Mouse (Mus musculus) liver, adult 2 months (tissue): ENCODE measurements around the gene Snx14. TPM values are rescaled to one million over a fixed set of nuclear protein-coding genes. Genes with fewer than 3 reads are reported as not detected.

Experiments used
- DNase-seq: peaks from one replicate; pipeline ENCODE4 v3.0.0-alpha.2; 2011; ENCODE audit warnings: low read depth, low spot score; ENCODE audit errors: extremely low read depth
- H3K27ac ChIP-seq: fragments of 200-500 bp; replicated peaks from 2 replicates; pipeline ENCODE4 v1.5.1; 2012; ENCODE audit warnings: low read depth, mild to moderate bottlenecking, control low read depth, inconsistent platforms, low read length; ENCODE audit not compliant: insufficient read depth
- H3K27me3 ChIP-seq: fragments of 200-500 bp; 2 replicates; pipeline ENCODE4 v1.6.1; 2012; ENCODE audit warnings: mild to moderate bottlenecking, moderate library complexity, low read length, inconsistent platforms; ENCODE audit not compliant: control insufficient read depth, insufficient read depth
- H3K36me3 ChIP-seq: fragments of 200-500 bp; 2 replicates; pipeline ENCODE4 v1.6.1; 2012; ENCODE audit warnings: low read length, inconsistent platforms; ENCODE audit not compliant: control insufficient read depth, insufficient read depth
- H3K4me1 ChIP-seq: fragments of 200-500 bp; 2 replicates; pipeline ENCODE4 v1.6.1; 2011; ENCODE audit warnings: low read length; ENCODE audit not compliant: control insufficient read depth, insufficient read depth
- H3K4me3 ChIP-seq: fragments of 200-500 bp; 2 replicates; pipeline ENCODE4 v1.5.1; 2011; ENCODE audit warnings: low read depth, mild to moderate bottlenecking, control low read depth, low read length, moderate library complexity; ENCODE audit not compliant: insufficient read depth
- H3K79me2 ChIP-seq: fragments of 200-500 bp; 2 replicates; pipeline ENCODE4 v1.6.1; 2012; ENCODE audit warnings: inconsistent platforms, mild to moderate bottlenecking, low read length, moderate library complexity; ENCODE audit not compliant: control insufficient read depth, insufficient read depth
- H3K9ac ChIP-seq: fragments of 200-500 bp; 2 replicates; pipeline ENCODE4 v1.6.1; 2012; ENCODE audit warnings: low read depth, mild to moderate bottlenecking, control low read depth, inconsistent platforms, low read length
- CTCF ChIP-seq: fragments of 200-500 bp; IDR thresholded peaks from 2 replicates; pipeline ENCODE4 v1.5.1; 2011; ENCODE audit warnings: low read depth, low read length, control low read depth
- POLR2A ChIP-seq: fragments of 200-500 bp; IDR thresholded peaks from 2 replicates; pipeline ENCODE4 v1.6.1; 2011; ENCODE audit warnings: low read length, control low read depth; ENCODE audit not compliant: insufficient read depth; ENCODE audit errors: extremely low read depth
- WGBS: fragments of 180-500 bp; shearing (Covaris S2); methylation state at CpG from one replicate; pipeline ENCODE4 v1.1.7; 2018; 5-methylcytosine and 5-hydroxymethylcytosine counted together
- polyA plus RNA-seq: library from polyadenylated mRNA; depleted of rRNA; stranded (reverse); fragments of >200 nt; gene quantifications from 2 replicates; pipeline ENCODE4 v1.2.3, GENCODE M21; 2012
- total RNA-seq: library from RNA; depleted of rRNA; stranded (reverse); fragments of >200 nt; gene quantifications from 2 replicates; pipeline ENCODE4 v1.2.3, GENCODE M21; 2014

Snx14 gene
- total and polyA plus RNA-seq, 2 experiments = 9.0 to 23.6 TPM

GRCm38 (mm10) chr9:88351163-88351562, 87.6 kb downstream of the Snx14 start:
- 67% methylated on average over 3 of the region's 3 CpGs for WGBS
- Histone ChIP-seq H3K36me3 (no peaks in the 10 kb centered on the region), H3K27ac (no peak overlapping the region), H3K79me2 (no peaks in the 10 kb centered on the region), H3K4me1 (no peaks in the 10 kb centered on the region; the same call in 1 of the 2 replicates), H3K9ac (no peak overlapping the region), H3K27me3 (no peaks in the 10 kb centered on the region), H3K4me3 (no peak overlapping the region)
- TF ChIP-seq CTCF = no peak
- TF ChIP-seq POLR2A = no peak
- DNase-seq = no peak

DNA sequence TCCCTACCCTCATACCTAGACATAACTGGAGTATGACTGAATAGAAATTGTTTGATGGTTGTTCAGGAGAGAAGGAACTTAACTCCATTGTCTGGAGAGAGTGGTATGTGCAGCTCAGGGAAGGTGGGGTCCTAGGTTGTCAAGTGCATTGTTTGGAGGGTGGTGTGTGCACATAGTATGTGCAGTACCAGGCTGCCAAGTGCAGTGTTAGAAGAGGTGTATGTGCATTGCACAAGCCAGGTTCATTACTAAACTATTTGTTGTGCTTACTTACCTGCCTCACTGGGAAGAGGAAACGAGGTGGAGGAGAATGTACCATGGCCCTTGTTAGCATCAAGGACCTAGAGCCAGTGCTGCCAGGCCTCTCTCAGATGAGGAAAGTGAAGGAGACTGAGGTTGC, 88.4 kb downstream of the Snx14 start:
- no peaks in the 10 kb centered on the region for H3K36me3 ChIP-seq
- H3K27me3 ChIP-seq = no peaks in the 10 kb centered on the region
- no peak overlapping the region for H3K4me3 ChIP-seq
- H3K4me1 ChIP-seq = no peaks in the 10 kb centered on the region
- no peak overlapping the region for H3K27ac ChIP-seq
- no peaks in the 10 kb centered on the region for H3K79me2 ChIP-seq
- no peak overlapping the region for H3K9ac ChIP-seq
- TF ChIP-seq POLR2A = no peak
- TF ChIP-seq CTCF = no peak
- 53% methylated on average over 1 of the region's 1 CpGs for WGBS
- no peak for DNase-seq

DNA sequence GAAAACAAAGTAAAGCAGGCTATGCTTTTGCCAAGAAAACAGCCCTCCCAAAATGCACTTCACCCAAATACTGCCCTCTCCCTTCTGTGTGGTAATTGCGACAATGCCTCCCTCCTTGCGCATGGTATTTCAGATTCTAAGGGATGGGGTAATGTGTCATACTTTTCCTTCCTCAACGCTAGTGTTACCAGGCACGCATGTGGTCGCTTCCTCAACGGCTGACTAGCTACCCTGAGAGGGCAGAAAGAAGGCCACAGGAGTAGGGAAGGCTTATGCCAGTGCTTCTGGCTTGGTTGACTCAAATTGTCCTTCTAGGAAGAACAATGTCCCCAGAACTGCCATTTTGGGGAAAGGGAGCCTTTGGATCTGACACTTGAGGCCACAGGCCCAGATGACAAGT, 90.1 kb downstream of the Snx14 start:
- no peak for TF ChIP-seq CTCF
- TF ChIP-seq POLR2A = no peak
- Histone ChIP-seq H3K4me1 (peaks cover 2% of the 10 kb centered on the region; the same call in 1 of the 2 replicates), H3K36me3 (no peaks in the 10 kb centered on the region), H3K4me3 (no peak overlapping the region), H3K79me2 (no peaks in the 10 kb centered on the region), H3K27me3 (no peaks in the 10 kb centered on the region), H3K9ac (no peak overlapping the region), H3K27ac (no peak overlapping the region)
- 85% methylated on average over 6 of the region's 6 CpGs for WGBS
- DNase-seq = no peak

- H3K36me3 ChIP-seq = no peaks in the 10 kb centered on the region
- no peak overlapping the region for H3K9ac ChIP-seq
- no peak overlapping the region for H3K27ac ChIP-seq
- no peaks in the 10 kb centered on the region for H3K27me3 ChIP-seq
- H3K4me1 ChIP-seq = peaks cover 2% of the 10 kb centered on the region; the same call in 1 of the 2 replicates
- TF ChIP-seq CTCF (no peak), POLR2A (no peak)
- DNase-seq = no peak
- no peaks in the 10 kb centered on the region for H3K79me2 ChIP-seq
- WGBS = 78% methylated on average over 5 of the region's 5 CpGs
- H3K4me3 ChIP-seq = no peak overlapping the region
Observed at GRCm38 (mm10) chr9:88346857-88347256, 91.9 kb downstream of the Snx14 start.

DNA sequence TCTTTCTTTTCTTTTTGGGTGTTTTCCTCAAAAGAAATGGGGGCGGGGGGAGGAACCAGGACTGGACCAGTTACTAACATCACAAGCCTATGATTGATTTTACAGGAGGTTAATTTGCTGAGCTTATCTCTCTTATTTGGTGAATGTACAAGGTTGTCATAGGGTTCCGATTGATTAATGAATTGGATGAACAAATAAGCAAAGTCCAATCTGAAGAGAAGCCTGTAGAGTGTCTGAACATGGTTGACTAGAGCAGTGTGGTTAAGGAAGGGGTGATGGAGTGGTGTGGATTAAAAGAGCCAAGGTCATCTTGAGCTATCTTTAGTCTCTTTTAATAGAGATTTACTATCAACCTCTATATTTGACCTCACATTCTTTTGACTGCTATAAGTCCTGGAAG, 94.3 kb downstream of the Snx14 start:
- no peak for TF ChIP-seq CTCF
- TF ChIP-seq POLR2A = no peak
- Histone ChIP-seq H3K4me1 (peaks cover 2% of the 10 kb centered on the region; the same call in 1 of the 2 replicates), H3K9ac (no peak overlapping the region), H3K4me3 (no peak overlapping the region), H3K79me2 (no peaks in the 10 kb centered on the region), H3K27me3 (peaks cover 3% of the 10 kb centered on the region), H3K36me3 (no peaks in the 10 kb centered on the region), H3K27ac (no peak overlapping the region)
- DNase-seq = peak; percentile 86
- WGBS = 25% methylated on average over 2 of the region's 2 CpGs

DNA sequence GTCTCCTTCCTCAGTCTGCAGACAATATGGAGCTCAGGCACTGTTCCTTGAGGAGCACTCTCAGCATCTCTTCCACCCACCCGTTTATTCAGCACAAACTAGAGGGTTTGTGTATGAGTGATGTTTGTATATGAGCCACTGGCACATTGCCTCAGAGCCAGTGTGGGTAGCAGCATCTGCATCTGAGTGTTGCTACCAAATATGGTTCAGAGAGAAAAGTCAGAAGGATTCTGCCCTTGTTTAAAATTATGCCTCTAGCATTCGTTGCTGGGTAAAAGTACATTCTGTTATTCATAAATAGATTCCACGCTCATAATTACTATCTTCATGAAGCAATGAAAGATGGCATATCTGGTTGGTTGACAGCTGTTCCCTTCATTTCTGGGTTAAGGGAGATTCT, 96.1 kb downstream of the Snx14 start:
- Histone ChIP-seq H3K27ac (no peak overlapping the region), H3K9ac (no peak overlapping the region), H3K4me1 (peaks cover 2% of the 10 kb centered on the region; the same call in 1 of the 2 replicates), H3K4me3 (no peak overlapping the region), H3K79me2 (no peaks in the 10 kb centered on the region), H3K27me3 (peaks cover 6% of the 10 kb centered on the region), H3K36me3 (no peaks in the 10 kb centered on the region)
- WGBS = 81% methylated on average over 3 of the region's 3 CpGs
- DNase-seq = no peak
- no peak for TF ChIP-seq POLR2A
- TF ChIP-seq CTCF = no peak
